8 mouse cellular contexts compared by ENCODE assay signal in the genomic region with DNA sequence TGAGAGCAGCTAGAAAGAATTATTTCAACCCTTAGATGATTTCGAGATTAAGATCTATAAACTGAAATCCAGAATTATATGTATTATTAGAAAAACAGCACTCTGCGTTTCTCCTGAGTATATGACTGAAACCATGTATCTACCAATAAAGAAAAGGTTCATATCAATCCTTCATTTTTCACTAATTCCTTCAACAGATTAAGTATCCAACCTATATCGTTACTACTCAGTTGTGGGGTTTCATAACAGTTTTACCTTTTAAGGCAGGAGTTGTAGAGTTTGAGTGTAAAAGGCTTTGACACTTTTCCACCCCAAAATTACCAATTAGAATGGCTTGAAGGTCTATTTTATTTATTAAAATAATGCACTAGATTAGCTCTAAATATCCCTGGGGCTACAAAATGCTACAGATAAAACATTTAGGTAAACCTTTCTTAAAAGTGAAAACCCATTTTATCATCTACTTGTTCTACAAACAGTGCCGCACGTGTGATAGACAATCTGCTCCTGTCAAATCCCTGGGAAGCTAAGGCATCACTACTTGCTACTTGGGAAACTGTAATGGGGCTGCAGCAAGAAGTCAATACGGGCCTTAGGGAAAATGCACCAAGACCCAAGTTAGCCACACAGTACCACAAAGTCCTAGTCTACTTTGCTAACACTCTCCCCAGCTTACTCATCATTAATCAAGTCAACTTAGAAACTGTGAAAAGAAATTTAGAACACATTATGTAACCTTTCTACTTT. TPM values are rescaled to one million over a fixed set of nuclear protein-coding genes. Genes with fewer than 3 reads are reported as not detected.
A peak's percentile ranks its signal among the peaks of the same experiment; 100 is the strongest.
DNase-seq lines count a peak whose midpoint lies in the region; ATAC-seq and TF ChIP-seq lines count a peak whose summit lies in the region.
"Had no signal": no experiment of that assay in that cellular context is flagged by ENCODE, and none has a peak within 500 bp of the region (broad histone marks: within the 10 kb centered on the region; RNA-seq: fewer than 3 reads in every experiment).

No protein-coding gene starts in this region.

- DNase-seq in lung, postnatal 0 days (ENCODE audit: low spot score): no peak
- DNase-seq in lung, postnatal 10 days: no peak
- no peak for DNase-seq in limb, embryonic 11.5 days (ENCODE audit: low spot score)
- no peak for DNase-seq in cerebellum, postnatal 25 days
- DNase-seq in urinary bladder, adult 18-20 months (ENCODE audit: low spot score in 2 of 2): no peak
- DNase-seq: right cerebral cortex, postnatal 25 days had no signal

- ATAC-seq in lung, postnatal 0 days: no peak
- no peak for ATAC-seq in embryonic facial prominence, embryonic 13.5 days (ENCODE audit: insufficient number of reproducible peaks, insufficient read depth, low FRiP score, low TSS enrichment, low read depth)
- no peak for ATAC-seq in limb, embryonic 11.5 days (ENCODE audit: insufficient number of reproducible peaks, low FRiP score, low TSS enrichment, low read depth)
- no peak for ATAC-seq in stomach, embryonic 15.5 days (ENCODE audit: insufficient read depth, low FRiP score, low read depth)

- H3K27me3 ChIP-seq in lung, postnatal 0 days (replicated peaks; ENCODE audit: insufficient read depth, low read length): no peaks in the 10 kb centered on the region
- H3K27me3 ChIP-seq in embryonic facial prominence, embryonic 13.5 days: no peaks in the 10 kb centered on the region
- no peaks in the 10 kb centered on the region for H3K27me3 ChIP-seq in limb, embryonic 11.5 days (ENCODE audit: control insufficient read depth, insufficient read depth, low read length)
- no peaks in the 10 kb centered on the region for H3K27me3 ChIP-seq in stomach, embryonic 15.5 days (replicated peaks)

- H3K4me2 ChIP-seq in lung, postnatal 0 days (replicated peaks; ENCODE audit: low read depth, low read length): peak overlapping the region; percentile 80
- H3K4me2 ChIP-seq in embryonic facial prominence, embryonic 13.5 days: peak overlapping the region; percentile 58
- H3K4me2 ChIP-seq in limb, embryonic 11.5 days (ENCODE audit: low read depth, severe bottlenecking): peak overlapping the region; percentile 47
- peak overlapping the region; percentile 59 for H3K4me2 ChIP-seq in stomach, embryonic 15.5 days

- H3K9ac ChIP-seq in lung, postnatal 0 days (replicated peaks; ENCODE audit: low read depth): no peak overlapping the region; the same call in 1 of the 2 replicates
- peak overlapping the region; percentile 67 for H3K9ac ChIP-seq in embryonic facial prominence, embryonic 13.5 days
- H3K9ac ChIP-seq in limb, embryonic 11.5 days (ENCODE audit: low read length): no peak overlapping the region
- H3K9ac ChIP-seq in stomach, embryonic 15.5 days: 0 out of 2 replicates have a peak overlapping the region, but pooled peaks have one; percentile 16

- H3K4me1 ChIP-seq in lung, postnatal 0 days (ENCODE audit: insufficient read depth, low read depth, low read length): 0 out of 2 replicates have a peak, but pooled peaks cover 6% of the 10 kb centered on the region
- peaks cover 17% of the 10 kb centered on the region for H3K4me1 ChIP-seq in embryonic facial prominence, embryonic 13.5 days
- peaks cover 3% of the 10 kb centered on the region; the same call in 1 of the 2 replicates for H3K4me1 ChIP-seq in limb, embryonic 11.5 days (ENCODE audit: control insufficient read depth, insufficient read depth, low read length)
- peaks cover 2% of the 10 kb centered on the region; the same call in 1 of the 2 replicates for H3K4me1 ChIP-seq in stomach, embryonic 15.5 days

- H3K27ac ChIP-seq in lung, postnatal 0 days (ENCODE audit: low read length): no peak overlapping the region
- H3K27ac ChIP-seq in embryonic facial prominence, embryonic 13.5 days: no peak overlapping the region
- no peak overlapping the region for H3K27ac ChIP-seq in limb, embryonic 11.5 days (replicated peaks; ENCODE audit: low read depth, low read length)
- no peak overlapping the region for H3K27ac ChIP-seq in stomach, embryonic 15.5 days

- TF ChIP-seq EP300 in lung, postnatal 0 days (IDR thresholded peaks at IDR 0.05): no peak

- no peak overlapping the region; the same call in 1 of the 2 replicates for H3K4me3 ChIP-seq in lung, postnatal 0 days (ENCODE audit: low read depth, low read length)
- peak overlapping the region; percentile 100 for H3K4me3 ChIP-seq in embryonic facial prominence, embryonic 13.5 days
- H3K4me3 ChIP-seq in limb, embryonic 11.5 days (ENCODE audit: low read depth, low read length): 0 out of 2 replicates have a peak overlapping the region, but pooled peaks have one; percentile 17
- H3K4me3 ChIP-seq in stomach, embryonic 15.5 days (replicated peaks): peak overlapping the region; percentile 29

- WGBS in lung, postnatal 0 days: 22% methylated on average over 6 of the region's 6 CpGs
- 40% methylated on average over 6 of the region's 6 CpGs for whole genome bisulfite sequencing in embryonic facial prominence, embryonic 13.5 days
- WGBS in limb, embryonic 11.5 days: 52% methylated on average over 6 of the region's 6 CpGs
- 29% methylated on average over 6 of the region's 6 CpGs for WGBS in stomach, embryonic 15.5 days

- no peaks in the 10 kb centered on the region for H3K36me3 ChIP-seq in lung, postnatal 0 days (ENCODE audit: insufficient read depth, low read length)
- H3K36me3 ChIP-seq in embryonic facial prominence, embryonic 13.5 days: no peaks in the 10 kb centered on the region
- H3K36me3 ChIP-seq in limb, embryonic 11.5 days (ENCODE audit: control insufficient read depth, insufficient read depth, low read length): no peaks in the 10 kb centered on the region
- no peaks in the 10 kb centered on the region for H3K36me3 ChIP-seq in stomach, embryonic 15.5 days

- no peak for TF ChIP-seq CTCF in lung, postnatal 0 days (IDR thresholded peaks at IDR 0.05)

- H3K9me3 ChIP-seq in lung, postnatal 0 days (ENCODE audit: low read length): no peaks in the 10 kb centered on the region
- no peaks in the 10 kb centered on the region for H3K9me3 ChIP-seq in embryonic facial prominence, embryonic 13.5 days
- no peaks in the 10 kb centered on the region for H3K9me3 ChIP-seq in limb, embryonic 11.5 days (ENCODE audit: control insufficient read depth, low read length)
- no peaks in the 10 kb centered on the region for H3K9me3 ChIP-seq in stomach, embryonic 15.5 days

RNA-seq across cellular contexts. Expression of a gene that starts 2.1 kb away (rescaled TPM):
- 67.1 and 75.8 TPM in 2 replicates for polyA plus RNA-seq in lung, postnatal 0 days (2015; fragmentation: Nextera tagmentation; extraction: Ambion mirVana)
- 145 and 152 TPM in 2 replicates for polyA plus RNA-seq in embryonic facial prominence, embryonic 13.5 days (2015; fragmentation: Nextera tagmentation; extraction: Ambion mirVana)
- 200 and 207 TPM in 2 replicates for polyA plus RNA-seq in limb, embryonic 11.5 days (2014; fragmentation: Nextera tagmentation; extraction: Ambion mirVana)
- 135 and 145 TPM in 2 replicates for polyA plus RNA-seq in stomach, embryonic 15.5 days (2015; fragmentation: Nextera tagmentation; extraction: Ambion mirVana)

RNA-seq across cellular contexts. Expression of a gene that starts 23.0 kb away (rescaled TPM):
- polyA plus RNA-seq in lung, postnatal 0 days (2015; fragmentation: Nextera tagmentation; extraction: Ambion mirVana): 22.4 and 23.4 TPM in 2 replicates
- 35.0 and 36.7 TPM in 2 replicates for polyA plus RNA-seq in embryonic facial prominence, embryonic 13.5 days (2015; fragmentation: Nextera tagmentation; extraction: Ambion mirVana)
- 31.1 and 31.2 TPM in 2 replicates for polyA plus RNA-seq in limb, embryonic 11.5 days (2014; fragmentation: Nextera tagmentation; extraction: Ambion mirVana)
- 30.8 and 33.1 TPM in 2 replicates for polyA plus RNA-seq in stomach, embryonic 15.5 days (2015; fragmentation: Nextera tagmentation; extraction: Ambion mirVana)

RNA-seq across cellular contexts. Expression of a gene that starts 32.6 kb away (rescaled TPM):
- 0.55 and 0.64 TPM in 2 replicates for polyA plus RNA-seq in lung, postnatal 0 days (2015; fragmentation: Nextera tagmentation; extraction: Ambion mirVana)
- polyA plus RNA-seq in embryonic facial prominence, embryonic 13.5 days (2015; fragmentation: Nextera tagmentation; extraction: Ambion mirVana): 1.8 and 2.3 TPM in 2 replicates
- polyA plus RNA-seq in limb, embryonic 11.5 days (2014; fragmentation: Nextera tagmentation; extraction: Ambion mirVana): 1.3 and 2.1 TPM in 2 replicates
- 1.5 and 1.6 TPM in 2 replicates for polyA plus RNA-seq in stomach, embryonic 15.5 days (2015; fragmentation: Nextera tagmentation; extraction: Ambion mirVana)

Comparison
In these comparisons a context has a peak if more than half of its experiments do, and no peak if none do; other contexts are left out.
1. H3K9ac ChIP-seq: peak in embryonic facial prominence, embryonic 13.5 days (single experiment) and stomach, embryonic 15.5 days (single experiment); none in lung, postnatal 0 days (single experiment) and limb, embryonic 11.5 days (single experiment).
2. Peak in every context shown above with its lines, with median percentiles within 50 percentile points of each other: H3K4me2 ChIP-seq.